In genomic region chr1:92400556-92400955, GRCm38 (mm10) we compare ENCODE assay signal across 21 mouse cellular contexts.
"Had no signal": no experiment of that assay in that cellular context is flagged by ENCODE, and none has a peak within 500 bp of the region (broad histone marks: within the 10 kb centered on the region; RNA-seq: fewer than 3 reads in every experiment).

No protein-coding gene starts in this region.

- ATAC-seq: forebrain, postnatal 0 days; inflammation-experienced regulatory T-cells, adult 6 months; intestine, embryonic 15.5 days; intestine, postnatal 0 days; liver, embryonic 12.5 days had no signal

- H3K4me3 ChIP-seq: heart, embryonic 12.5 days; hindbrain, embryonic 13.5 days; hindbrain, embryonic 15.5 days; intestine, embryonic 15.5 days; layer of hippocampus, adult 2 months; left cerebral cortex, adult 2 months; limb, embryonic 13.5 days; limb, embryonic 15.5 days; liver, embryonic 12.5 days had no signal

- H3K27ac ChIP-seq: hindbrain, embryonic 13.5 days; hindbrain, embryonic 15.5 days; intestine, embryonic 15.5 days; layer of hippocampus, adult 2 months; left cerebral cortex, adult 2 months; limb, embryonic 13.5 days; limb, embryonic 15.5 days; liver, embryonic 12.5 days; liver, embryonic 14.5 days had no signal

- H3K4me2 ChIP-seq: heart, embryonic 12.5 days; hindbrain, embryonic 13.5 days; hindbrain, embryonic 15.5 days; intestine, embryonic 15.5 days; limb, embryonic 13.5 days; limb, embryonic 15.5 days; liver, embryonic 12.5 days had no signal

- DNase-seq: forebrain, postnatal 0 days; gastrocnemius, postnatal 25 days; heart, adult 18-20 months; heart, postnatal 10 days; kidney, adult 18-20 months; kidney, adult 8-10 months; kidney, postnatal 10 days; kidney, postnatal 25 days; kidney, postnatal 4 days had no signal

- H3K36me3 ChIP-seq: heart, embryonic 12.5 days; hindbrain, embryonic 13.5 days; hindbrain, embryonic 15.5 days; intestine, embryonic 15.5 days; limb, embryonic 13.5 days; limb, embryonic 15.5 days; liver, embryonic 12.5 days had no signal

- H3K27me3 ChIP-seq: heart, embryonic 12.5 days; hindbrain, embryonic 13.5 days; hindbrain, embryonic 15.5 days; intestine, embryonic 15.5 days; limb, embryonic 15.5 days; liver, embryonic 12.5 days had no signal

- H3K9ac ChIP-seq: forebrain, postnatal 0 days; heart, embryonic 12.5 days; hindbrain, embryonic 13.5 days; hindbrain, embryonic 15.5 days; intestine, embryonic 15.5 days; limb, embryonic 13.5 days; limb, embryonic 15.5 days; liver, embryonic 12.5 days; liver, embryonic 14.5 days had no signal

- H3K4me1 ChIP-seq: liver, embryonic 12.5 days had no signal

- H3K9me3 ChIP-seq: heart, embryonic 12.5 days; hindbrain, embryonic 13.5 days; hindbrain, embryonic 15.5 days; intestine, embryonic 15.5 days; limb, embryonic 13.5 days; limb, embryonic 15.5 days; liver, embryonic 12.5 days had no signal
